8 mouse cellular contexts compared by ENCODE assay signal in genomic region chr10:67003743-67004526, GRCm38 (mm10).
DNase-seq lines count a peak whose midpoint lies in the region; ATAC-seq lines count a peak whose summit lies in the region.

No protein-coding gene starts in this region.

- WGBS in embryonic facial prominence, embryonic 10.5 days = under 1% methylated on average over 22 of the region's 22 CpGs
- under 1% methylated on average over 22 of the region's 22 CpGs for WGBS in heart, embryonic 10.5 days
- WGBS in liver, embryonic 15.5 days (ENCODE audit: insufficient replicate concordance) = 2% methylated on average over 22 of the region's 22 CpGs
- WGBS in stomach, embryonic 16.5 days = under 1% methylated on average over 22 of the region's 22 CpGs

- peak overlapping the region; percentile 89 for H3K27ac ChIP-seq in embryonic facial prominence, embryonic 10.5 days (replicated peaks)
- H3K27ac ChIP-seq in heart, embryonic 10.5 days = peak overlapping the region; percentile 91
- peak overlapping the region; percentile 70 for H3K27ac ChIP-seq in liver, embryonic 15.5 days (replicated peaks)
- H3K27ac ChIP-seq in stomach, embryonic 16.5 days (ENCODE audit: low read length) = peak overlapping the region; percentile 97

- peak overlapping the region; percentile 1; the same call in 1 of the 2 replicates for H3K9ac ChIP-seq in liver, embryonic 15.5 days
- H3K9ac ChIP-seq in stomach, embryonic 16.5 days (ENCODE audit: low read length) = peak overlapping the region; percentile 67

- H3K27me3 ChIP-seq in embryonic facial prominence, embryonic 10.5 days (replicated peaks; ENCODE audit: low read depth, poor library complexity, severe bottlenecking) = no peaks in the 10 kb centered on the region
- H3K27me3 ChIP-seq in heart, embryonic 10.5 days (ENCODE audit: insufficient read depth, poor library complexity, severe bottlenecking) = no peaks in the 10 kb centered on the region
- H3K27me3 ChIP-seq in liver, embryonic 15.5 days = peaks cover 29% of the 10 kb centered on the region
- H3K27me3 ChIP-seq in stomach, embryonic 16.5 days (ENCODE audit: control insufficient read depth, insufficient read depth, low read length) = no peaks in the 10 kb centered on the region

- peaks cover 33% of the 10 kb centered on the region for H3K4me1 ChIP-seq in embryonic facial prominence, embryonic 10.5 days
- peaks cover 34% of the 10 kb centered on the region for H3K4me1 ChIP-seq in heart, embryonic 10.5 days
- H3K4me1 ChIP-seq in liver, embryonic 15.5 days (replicated peaks) = peaks cover 26% of the 10 kb centered on the region
- peaks cover 17% of the 10 kb centered on the region; the same call in 1 of the 2 replicates for H3K4me1 ChIP-seq in stomach, embryonic 16.5 days (ENCODE audit: control insufficient read depth, insufficient read depth, low read length)

- DNase-seq in urinary bladder, adult 18-20 months (ENCODE audit: low spot score in 2 of 2) = peak; percentile 41 to 66
- DNase-seq in urinary bladder, postnatal 10 days (ENCODE audit: low spot score) = no peak
- peak; percentile 80 for DNase-seq in embryonic facial prominence, embryonic 10.5 days (ENCODE audit: low spot score)
- DNase-seq in heart, embryonic 10.5 days (ENCODE audit: low spot score) = peak; percentile 86
- peak; percentile 75 to 79 for DNase-seq in kidney, adult 8-10 months
- DNase-seq in naive thymus-derived CD4-positive, alpha-beta T cell, adult 2 months (ENCODE audit: low read depth) = peak; percentile 63

- no peaks in the 10 kb centered on the region for H3K9me3 ChIP-seq in embryonic facial prominence, embryonic 10.5 days
- no peaks in the 10 kb centered on the region for H3K9me3 ChIP-seq in heart, embryonic 10.5 days
- no peaks in the 10 kb centered on the region for H3K9me3 ChIP-seq in liver, embryonic 15.5 days (replicated peaks)
- H3K9me3 ChIP-seq in stomach, embryonic 16.5 days (replicated peaks; ENCODE audit: control insufficient read depth, low read length) = no peaks in the 10 kb centered on the region

- peak; percentile 55 for ATAC-seq in liver, embryonic 15.5 days (ENCODE audit: insufficient read depth)
- ATAC-seq in stomach, embryonic 16.5 days (ENCODE audit: insufficient read depth, low FRiP score) = peak; percentile 56

- no peaks in the 10 kb centered on the region for H3K36me3 ChIP-seq in embryonic facial prominence, embryonic 10.5 days (replicated peaks)
- H3K36me3 ChIP-seq in heart, embryonic 10.5 days = peaks cover 2% of the 10 kb centered on the region; the same call in 1 of the 2 replicates
- H3K36me3 ChIP-seq in liver, embryonic 15.5 days (replicated peaks) = no peaks in the 10 kb centered on the region
- no peaks in the 10 kb centered on the region; the same call in 1 of the 2 replicates for H3K36me3 ChIP-seq in stomach, embryonic 16.5 days (ENCODE audit: control insufficient read depth, insufficient read depth, low read length)

- H3K4me2 ChIP-seq in liver, embryonic 15.5 days = peak overlapping the region; percentile 72
- peak overlapping the region; percentile 68 for H3K4me2 ChIP-seq in stomach, embryonic 16.5 days (ENCODE audit: low read depth, low read length)

- peak overlapping the region; percentile 51 for H3K4me3 ChIP-seq in embryonic facial prominence, embryonic 10.5 days
- H3K4me3 ChIP-seq in heart, embryonic 10.5 days = peak overlapping the region; percentile 55
- H3K4me3 ChIP-seq in liver, embryonic 15.5 days (replicated peaks) = peak overlapping the region; percentile 46
- H3K4me3 ChIP-seq in stomach, embryonic 16.5 days (replicated peaks; ENCODE audit: low read length) = peak overlapping the region; percentile 45
